Mouse (Mus musculus) liver, embryonic 14.5 days (tissue): Measurements from ENCODE around the gene Btbd9. TPM values are rescaled to one million over a fixed set of nuclear protein-coding genes. Genes with fewer than 3 reads are reported as not detected.
A peak's percentile ranks its signal among the peaks of the same experiment; 100 is the strongest.

ENCODE experiments used
- ATAC-seq: fragments of 200-750 bp; cut with Nextera tagmentation; 2 replicates; pipeline ENCODE4 v1.8.0; 2017; ENCODE audit warnings: moderate number of reproducible peaks, mild to moderate bottlenecking, moderate library complexity; ENCODE audit not compliant: insufficient read depth
- DNase-seq, 3 experiments: peaks; one replicate each; pipeline ENCODE4 v3.0.0-alpha.2; 2012 to 2013; ENCODE audit warnings: low read depth in 3 of 3, low spot score in 3 of 3
- H3K27ac ChIP-seq: fragments of 300-500 bp; sonication (generic); 2 replicates; pipeline ENCODE4 v1.5.1; 2014; ENCODE audit warnings: moderate library complexity, mild to moderate bottlenecking, control low read depth, inconsistent platforms
- H3K27me3 ChIP-seq: fragments of 300-500 bp; sonication (generic); 2 replicates; pipeline ENCODE4 v1.6.1; 2014; ENCODE audit warnings: mild to moderate bottlenecking, low read length, moderate library complexity; ENCODE audit not compliant: control insufficient read depth, insufficient read depth
- H3K36me3 ChIP-seq: fragments of 300-500 bp; sonication (generic); replicated peaks from 2 replicates; pipeline ENCODE4 v1.6.1; 2014; ENCODE audit warnings: low read depth; ENCODE audit not compliant: control insufficient read depth, insufficient read depth
- H3K4me1 ChIP-seq, 2 experiments: fragments of 200-500 bp in 1 of 2; fragments of 300-500 bp in 1 of 2; sonication (generic) in 1 of 2; replicated peaks; 2 replicates each; pipeline ENCODE4 v1.6.1; 2012 to 2014; ENCODE audit warnings: antibody characterized with exemption in 1 of 2, inconsistent platforms in 1 of 2, low read length in 1 of 2; ENCODE audit not compliant: control insufficient read depth in 2 of 2, insufficient read depth in 2 of 2
- H3K4me2 ChIP-seq: fragments of 300-500 bp; sonication (generic); 2 replicates; pipeline ENCODE4 v1.6.1; 2014; ENCODE audit warnings: low read depth, mild to moderate bottlenecking, control low read depth, moderate library complexity
- H3K4me3 ChIP-seq, 2 experiments: fragments of 200-500 bp in 1 of 2; fragments of 300-500 bp in 1 of 2; sonication (generic) in 1 of 2; 2 replicates each; pipeline ENCODE4 v1.5.1; 2012 to 2014; ENCODE audit warnings: low read depth in 2 of 2, low read length in 2 of 2, mild to moderate bottlenecking in 2 of 2, control low read depth in 1 of 2, inconsistent platforms in 1 of 2, moderate library complexity in 1 of 2; ENCODE audit not compliant: insufficient read depth in 1 of 2
- H3K9ac ChIP-seq: fragments of 300-500 bp; sonication (generic); replicated peaks from 2 replicates; pipeline ENCODE4 v1.6.1; 2014; ENCODE audit warnings: mild to moderate bottlenecking, control low read depth, moderate library complexity
- H3K9me3 ChIP-seq: fragments of 300-500 bp; sonication (generic); 2 replicates; pipeline ENCODE4 v1.6.1; 2016; ENCODE audit warnings: low read length, mixed read lengths; ENCODE audit not compliant: control insufficient read depth
- CTCF ChIP-seq: IDR thresholded peaks from 2 replicates; pipeline ENCODE4 v1.5.1; 2016; ENCODE audit warnings: antibody characterized with exemption, low read depth, control low read depth
- EP300 ChIP-seq: IDR thresholded peaks from 2 replicates; pipeline ENCODE4 v1.6.1; 2016; ENCODE audit warnings: antibody characterized with exemption, low read depth
- WGBS: fragments of 180-500 bp; shearing (Covaris S2); extraction: QIAGEN DNeasy Blood & Tissue Kit; methylation state at CpG from one replicate; pipeline ENCODE4 v1.1.7; 2014; ENCODE audit not compliant: insufficient replicate concordance; 5-methylcytosine and 5-hydroxymethylcytosine counted together
- polyA plus RNA-seq, 2 experiments: library from polyadenylated mRNA; depleted of rRNA in 1 of 2; stranded (reverse) in 1 of 2; unstranded in 1 of 2; fragments of >200 nt; fragmentation: Nextera tagmentation in 1 of 2; extraction: Ambion mirVana in 1 of 2; gene quantifications; 2 replicates each; pipeline versions ENCODE4 v1.2.1 to v1.2.3; 2012 to 2014

The Btbd9 gene
- polyA plus RNA-seq, 2 experiments = 2.7 to 9.6 TPM

GRCm38 (mm10) chr17:30619153-30619552 is 42.9 kb upstream of the Btbd9 start:
- H3K9me3 ChIP-seq = no peaks in the 10 kb centered on the region
- no peak for ATAC-seq
- no peaks in the 10 kb centered on the region for H3K27me3 ChIP-seq
- no peak for DNase-seq
- no peak overlapping the region for H3K4me3 ChIP-seq
- peaks cover 25% of the 10 kb centered on the region in 2 experiments for H3K4me1 ChIP-seq
- WGBS = 48% methylated on average over 2 of the region's 2 CpGs
- H3K36me3 ChIP-seq = no peaks in the 10 kb centered on the region
- TF ChIP-seq EP300 (no peak), CTCF (no peak)
- no peak overlapping the region for H3K9ac ChIP-seq
- no peak overlapping the region for H3K4me2 ChIP-seq
- H3K27ac ChIP-seq = no peak overlapping the region

DNA sequence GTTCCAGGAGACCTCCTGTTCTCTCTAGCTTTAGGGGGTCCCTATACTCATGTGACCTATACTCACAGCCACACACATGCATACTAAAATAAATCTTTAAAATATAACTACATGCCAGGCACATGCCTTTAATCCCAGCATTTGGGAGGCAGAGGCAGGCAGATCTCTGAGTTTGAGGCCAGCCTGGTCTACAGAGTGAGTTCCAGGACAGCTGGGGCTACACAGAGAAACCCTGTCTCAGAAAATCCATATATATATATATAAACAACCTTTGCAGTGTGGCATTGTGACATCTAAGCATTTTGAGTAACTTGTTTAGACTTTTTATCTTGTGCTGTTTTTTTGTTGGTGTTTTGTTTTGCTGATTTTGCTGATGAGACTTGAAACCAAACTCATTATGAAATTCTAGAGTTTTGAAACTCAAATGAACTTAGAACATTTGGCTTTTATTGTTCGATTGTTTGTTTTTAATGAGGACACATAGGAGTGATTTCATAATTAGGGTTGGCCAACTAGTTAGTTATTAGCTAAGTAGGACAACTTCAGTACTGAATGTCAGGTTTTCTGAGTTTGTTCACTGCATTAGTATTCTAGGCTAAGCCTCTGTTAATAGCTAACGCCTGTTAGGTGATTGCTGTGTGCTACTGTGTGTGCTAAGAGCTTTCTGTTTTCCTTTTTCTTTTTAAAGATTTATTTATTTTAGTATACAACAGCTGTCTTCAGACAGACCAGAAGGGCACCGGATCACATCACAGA is 42.0 kb upstream of the Btbd9 start:
- H3K9me3 ChIP-seq = no peaks in the 10 kb centered on the region
- no peak overlapping the region for H3K4me2 ChIP-seq
- H3K27ac ChIP-seq = no peak overlapping the region
- no peak overlapping the region for H3K9ac ChIP-seq
- H3K4me1 ChIP-seq = peaks cover 31% of the 10 kb centered on the region in 2 experiments
- ATAC-seq (no peak), DNase-seq (no peak)
- no peaks in the 10 kb centered on the region for H3K36me3 ChIP-seq
- H3K27me3 ChIP-seq = no peaks in the 10 kb centered on the region
- TF ChIP-seq EP300 (no peak), CTCF (no peak)
- 74% methylated on average over 3 of the region's 3 CpGs for WGBS
- H3K4me3 ChIP-seq = no peak overlapping the region

DNA sequence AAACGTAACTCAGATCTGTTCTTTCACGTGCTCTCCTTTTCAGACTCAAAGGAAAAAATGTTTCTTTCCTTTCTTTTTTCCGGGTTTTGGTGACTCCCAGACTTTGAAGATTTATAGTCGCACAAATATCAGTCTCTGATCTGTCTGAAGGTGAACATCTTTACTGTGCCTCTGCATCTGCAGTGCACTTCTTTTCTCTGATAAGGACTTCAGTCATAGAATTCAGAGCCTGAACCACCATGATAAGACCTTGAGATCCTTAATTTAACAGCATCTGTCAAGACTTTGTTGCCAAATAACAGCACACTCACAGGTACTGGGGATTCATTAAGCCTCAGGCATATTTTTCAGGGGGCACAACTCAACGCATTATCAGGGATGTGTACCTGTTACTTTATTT is 39.9 kb upstream of the Btbd9 start:
- Histone ChIP-seq H3K27me3 (no peaks in the 10 kb centered on the region), H3K4me3 (no peak overlapping the region), H3K27ac (peak overlapping the region; percentile 71), H3K36me3 (no peaks in the 10 kb centered on the region), H3K9ac (peak overlapping the region; percentile 9; the same call in 1 of the 2 replicates), H3K4me1 (peaks cover 37 to 39% of the 10 kb centered on the region in 2 experiments), H3K9me3 (no peaks in the 10 kb centered on the region), H3K4me2 (peak overlapping the region; percentile 48)
- DNase-seq = peak; percentile 53 to 76 (median 65)
- peak; percentile 44; the same call in 1 of the 2 replicates for ATAC-seq
- 38% methylated on average over 5 of the region's 5 CpGs for WGBS
- TF ChIP-seq CTCF = no peak
- TF ChIP-seq EP300 = peak; percentile 92

- Histone ChIP-seq H3K27ac (peak overlapping the region; percentile 76), H3K4me1 (peaks cover 58 to 64% of the 10 kb centered on the region in 2 experiments), H3K9ac (peak overlapping the region; percentile 21; the same call in 1 of the 2 replicates), H3K36me3 (peaks cover 2% of the 10 kb centered on the region), H3K27me3 (no peaks in the 10 kb centered on the region), H3K4me3 (peak overlapping the region in 1 of 2 experiments; percentile 89; a peak in 1 of 4 replicates), H3K4me2 (peak overlapping the region; percentile 66), H3K9me3 (no peaks in the 10 kb centered on the region)
- DNase-seq = peak; percentile 55 to 71 (median 66)
- no peak for TF ChIP-seq CTCF
- TF ChIP-seq EP300 = peak; percentile 91
- ATAC-seq = peak; percentile 24; the same call in 1 of the 2 replicates
These were observed 37.1 kb upstream of the Btbd9 start for GRCm38 (mm10) chr17:30613350-30613749.

GRCm38 (mm10) chr17:30612075-30612859 is 36.0 kb upstream of the Btbd9 start:
- peaks cover 60 to 67% of the 10 kb centered on the region in 2 experiments for H3K4me1 ChIP-seq
- under 1% methylated on average over 34 of the region's 34 CpGs for WGBS
- ATAC-seq = peak; percentile 93

More at GRCm38 (mm10) chr17:30612075-30612859, 36.0 kb upstream of the Btbd9 start:
- Histone ChIP-seq H3K36me3 (peaks cover 4% of the 10 kb centered on the region), H3K9me3 (no peaks in the 10 kb centered on the region), H3K9ac (peak overlapping the region; percentile 94), H3K27ac (peak overlapping the region; percentile 91), H3K27me3 (no peaks in the 10 kb centered on the region), H3K4me2 (peak overlapping the region; percentile 78), H3K4me3 (peak overlapping the region; percentile 68 to 89)
- peak; percentile 56 for TF ChIP-seq CTCF
- TF ChIP-seq EP300 = no peak
- DNase-seq = peak; percentile 88 to 92 (median 90)
